Mouse (Mus musculus): ENCODE data around the gene Pim2. TPM values are rescaled to one million over a fixed set of nuclear protein-coding genes. Genes with fewer than 3 reads are reported as not detected.

Pim2 gene
- total RNA-seq (2023), result 2.2 and 4.1 TPM in 2 replicates

DNA sequence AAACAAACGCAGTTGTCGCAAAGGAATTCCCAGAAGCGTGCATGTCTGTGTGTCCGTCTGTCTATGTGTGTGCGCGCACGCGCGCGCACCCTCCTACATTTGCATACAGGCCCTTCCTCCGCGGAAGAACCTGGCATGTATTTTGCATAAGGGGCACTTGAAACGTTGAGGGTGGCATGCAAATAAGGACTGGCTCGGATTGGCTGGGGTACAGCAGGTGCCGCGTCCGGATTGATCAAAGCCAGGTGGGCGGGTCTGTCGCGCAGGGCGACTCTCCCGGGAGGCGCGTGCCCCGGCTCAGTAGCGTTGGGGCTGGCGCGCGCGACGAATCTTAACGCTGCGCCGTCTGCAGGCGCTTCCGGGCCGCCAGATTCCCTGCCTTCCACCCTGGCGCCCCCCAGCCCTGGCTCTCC lies at the start of gene Pim2:
Gene Pim2 (plus strand): TSS at position 256 of the 413 bp plus-strand sequence.

DNA sequence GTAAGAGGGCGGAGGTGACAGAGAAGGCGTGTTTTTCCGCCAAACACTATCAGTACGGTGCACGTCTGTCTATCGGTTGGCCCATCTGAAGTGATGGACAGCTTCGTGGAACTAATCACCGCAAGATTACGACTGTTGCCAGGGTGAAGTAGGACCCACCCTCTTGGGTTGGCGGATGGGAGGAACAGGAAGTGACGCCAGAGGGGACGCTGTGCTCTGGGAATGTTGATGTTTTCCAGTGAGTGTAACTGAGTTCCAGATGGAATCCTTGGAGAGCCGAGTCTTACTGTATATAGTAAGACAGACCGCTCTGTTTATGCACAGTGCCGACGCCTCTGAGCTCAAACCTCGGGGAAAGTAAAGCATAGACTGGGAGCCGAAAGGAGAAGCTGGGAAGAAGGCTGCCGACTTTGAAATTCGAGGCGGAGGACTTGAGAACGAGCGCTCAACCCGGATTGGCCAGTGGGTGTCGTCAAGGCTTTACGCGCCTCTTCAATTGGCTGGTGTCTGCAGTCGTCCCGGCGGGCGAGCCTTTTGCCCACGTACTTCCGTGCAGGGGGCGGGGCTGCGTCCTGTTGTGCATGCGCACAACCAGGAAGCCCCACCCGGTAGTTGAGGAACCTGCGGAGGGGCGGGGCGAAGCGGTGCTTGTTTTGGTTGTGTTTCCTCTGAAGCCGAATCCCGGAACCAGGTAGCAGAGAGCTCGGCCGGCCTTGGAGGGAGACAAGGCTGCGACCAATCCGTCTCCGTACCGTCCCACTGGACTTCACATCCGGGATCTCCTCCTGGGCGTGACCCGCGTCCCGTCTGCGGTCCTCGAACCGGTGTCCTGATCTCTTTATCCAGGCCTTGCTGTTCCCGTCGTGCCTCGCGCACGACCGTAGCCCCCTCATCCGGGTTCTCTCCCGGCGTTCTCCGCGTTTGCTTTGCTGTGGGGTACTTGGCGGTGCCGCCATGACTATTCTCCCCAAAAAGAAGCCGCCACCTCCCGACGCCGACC lies 36.6 kb upstream of the Pim2 start, which contains the start of gene Otud5:
Gene Otud5 (plus strand): TSS at position 202 of the 1,000 bp plus-strand sequence.

DNA sequence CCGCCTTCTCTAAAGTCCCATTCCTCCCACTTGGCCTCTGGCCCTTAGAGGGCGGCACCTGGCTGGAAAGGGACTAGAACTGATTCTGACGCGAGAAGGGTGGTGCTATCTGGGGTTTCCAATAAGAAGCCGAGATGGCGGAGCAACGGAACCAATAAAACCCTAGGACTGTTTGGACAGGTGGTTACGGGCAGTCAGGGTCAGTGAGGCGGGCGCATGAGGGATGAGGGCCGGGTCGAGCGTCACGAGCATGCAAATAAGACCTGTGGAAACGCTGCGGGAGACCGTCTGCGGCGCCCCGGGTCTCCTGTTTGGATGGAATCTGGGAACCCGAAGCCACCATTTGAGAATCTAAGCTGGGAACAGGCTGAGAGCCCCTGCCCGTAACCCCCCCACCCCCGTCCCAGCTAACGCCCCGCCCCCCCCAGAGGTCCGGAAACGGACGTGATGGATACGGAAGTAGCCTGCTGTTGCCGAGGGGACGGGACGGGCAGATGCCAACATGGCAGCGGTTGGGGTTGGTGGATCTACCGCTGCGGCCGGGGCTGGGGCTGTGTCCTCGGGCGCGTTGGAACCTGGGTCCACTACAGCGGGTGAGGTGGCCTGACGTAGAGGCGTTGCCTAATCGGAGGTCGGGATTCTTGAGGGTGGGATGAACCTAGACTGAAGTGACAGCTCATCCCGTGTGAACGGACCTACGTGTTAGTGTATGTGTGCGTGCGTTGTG lies 5.9 kb downstream of the Pim2 start, which contains the start of gene Slc35a2:
Gene Slc35a2 (plus strand): TSS at position 188 of the 727 bp plus-strand sequence.

DNA sequence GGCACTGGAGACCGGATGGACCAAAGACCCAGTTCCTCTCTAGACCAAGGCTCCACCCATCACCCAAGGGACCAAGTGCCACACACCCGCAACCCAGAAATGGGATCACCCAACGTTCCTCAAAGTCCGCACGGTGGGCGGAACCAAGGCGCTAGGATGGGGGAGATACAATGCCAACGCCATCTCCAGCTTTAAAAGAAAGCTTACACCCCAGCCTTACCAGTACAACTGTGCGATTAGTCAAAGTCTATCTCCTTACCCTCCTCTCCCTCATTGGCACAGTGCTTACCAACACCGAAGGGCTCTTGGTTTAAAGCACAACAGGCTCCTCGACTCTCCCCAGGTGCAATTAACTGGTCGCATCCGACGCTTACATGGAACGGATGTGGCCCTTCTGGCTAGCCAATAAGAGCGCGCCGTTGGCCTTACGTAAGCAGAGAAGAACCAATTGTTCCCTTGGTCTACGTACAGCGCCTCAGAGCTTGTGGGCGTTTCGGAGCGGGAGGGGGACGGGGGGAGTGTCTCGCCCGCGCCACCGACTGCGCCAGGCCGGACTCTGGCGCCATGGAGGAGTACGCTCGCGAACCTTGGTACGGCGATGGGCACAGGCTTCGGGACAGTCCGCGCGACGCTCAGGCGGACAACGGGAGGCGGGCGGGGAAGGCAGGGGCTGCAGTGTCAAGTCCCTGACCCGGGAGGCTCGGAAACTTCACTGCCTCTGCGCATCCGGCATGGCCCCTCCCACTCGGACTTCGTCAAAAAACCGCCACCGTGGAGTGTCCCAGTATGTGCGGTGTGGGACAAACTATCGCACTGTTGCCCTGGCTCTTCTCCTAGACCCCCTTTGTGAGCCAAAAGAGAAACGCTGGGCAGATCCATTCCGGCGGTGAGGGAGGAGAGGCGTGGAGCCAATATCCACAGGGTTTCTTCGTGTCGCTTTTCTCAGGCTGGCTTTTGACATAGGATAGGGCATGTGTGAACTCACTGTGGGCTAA lies 21.1 kb downstream of the Pim2 start, which contains the start of the genes Pqbp1 and Timm17b:
Gene Pqbp1 (minus strand): TSS at position 390 of the 995 bp plus-strand sequence.
Gene Timm17b (plus strand): TSS at position 478 of the 995 bp plus-strand sequence.

DNA sequence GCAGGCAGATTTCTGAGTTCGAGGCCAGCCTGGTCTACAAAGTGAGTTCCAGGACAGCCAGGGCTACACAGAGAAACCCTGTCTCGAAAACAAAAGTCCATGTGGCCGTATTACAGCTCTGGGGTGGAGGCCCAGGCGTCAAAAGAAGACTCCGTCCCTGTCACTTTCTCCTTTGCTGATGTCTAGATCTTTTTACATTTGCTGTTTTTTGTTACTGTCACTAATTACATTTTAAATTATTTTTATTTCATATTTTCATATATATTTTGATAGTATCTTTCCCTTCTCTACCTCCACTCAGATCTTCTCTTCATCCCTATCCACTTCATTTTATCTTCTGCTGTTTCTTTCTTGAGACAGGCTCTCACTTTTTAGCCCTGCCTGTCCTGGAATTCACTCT lies 29.7 kb downstream of the Pim2 start, which contains the start of gene Gm10491:
Gene Gm10491 (minus strand): TSS at position 101 of the 400 bp plus-strand sequence.

DNA sequence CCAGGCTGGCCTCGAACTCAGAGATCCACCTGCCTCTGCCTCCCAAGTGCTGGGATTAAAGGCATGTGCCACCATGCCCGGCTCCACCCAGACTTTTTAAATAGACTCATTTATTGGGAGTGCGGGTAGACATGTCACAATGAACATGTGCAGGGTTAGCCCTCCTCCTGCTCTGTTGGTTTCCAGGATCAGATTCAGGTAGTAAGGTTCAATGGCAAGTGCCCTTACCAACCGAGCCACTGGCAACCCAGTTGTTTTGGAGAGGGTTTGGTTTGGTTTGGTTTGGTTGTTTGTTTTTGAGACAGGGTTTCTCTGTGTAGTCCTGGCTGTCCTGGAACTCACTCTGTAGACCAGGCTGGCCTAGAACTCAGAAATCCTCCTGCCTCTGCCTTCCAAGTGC lies 31.2 kb downstream of the Pim2 start, which contains the start of gene Gm10490:
Gene Gm10490 (plus strand): TSS at position 301 of the 400 bp plus-strand sequence.

DNA sequence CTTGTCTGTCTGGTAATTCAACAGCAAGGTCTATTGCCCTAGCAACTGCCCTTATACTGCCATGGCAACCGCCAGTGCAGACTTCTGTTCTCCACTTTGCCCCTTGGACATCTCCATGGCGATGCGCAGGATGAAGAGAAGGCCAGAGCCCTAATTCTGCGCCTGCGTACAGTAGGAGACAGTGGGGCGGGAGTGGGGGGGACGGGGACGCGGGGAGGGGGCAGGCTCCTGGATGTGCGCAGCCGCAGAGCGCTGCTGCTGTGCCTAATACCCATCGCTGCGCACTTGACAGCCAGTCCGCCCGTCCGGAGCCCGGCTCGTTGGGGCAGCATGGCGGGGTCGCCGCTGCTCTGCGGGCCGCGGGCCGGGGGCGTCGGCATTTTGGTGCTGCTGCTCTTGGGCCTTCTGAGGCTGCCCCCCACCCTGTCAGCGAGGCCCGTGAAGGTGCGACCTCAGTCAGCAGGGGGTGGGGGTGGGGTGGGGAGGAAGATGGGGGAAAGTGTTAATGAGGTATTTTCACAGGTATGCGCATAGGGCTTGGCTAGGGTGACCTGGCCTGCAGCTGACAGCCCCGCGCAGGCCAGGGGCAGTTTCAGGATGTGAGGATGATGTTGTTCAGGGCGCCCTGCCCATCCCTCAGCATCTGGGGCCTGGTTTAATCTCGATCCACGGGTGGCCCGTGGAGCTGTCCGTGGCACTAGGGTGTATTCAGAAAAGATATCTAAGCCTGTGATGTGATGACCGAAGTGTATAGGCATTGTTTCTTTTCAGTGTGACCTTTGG lies 41.7 kb downstream of the Pim2 start, which contains the start of gene Pcsk1n:
Gene Pcsk1n (plus strand): TSS at position 222 of the 783 bp plus-strand sequence.

DNA sequence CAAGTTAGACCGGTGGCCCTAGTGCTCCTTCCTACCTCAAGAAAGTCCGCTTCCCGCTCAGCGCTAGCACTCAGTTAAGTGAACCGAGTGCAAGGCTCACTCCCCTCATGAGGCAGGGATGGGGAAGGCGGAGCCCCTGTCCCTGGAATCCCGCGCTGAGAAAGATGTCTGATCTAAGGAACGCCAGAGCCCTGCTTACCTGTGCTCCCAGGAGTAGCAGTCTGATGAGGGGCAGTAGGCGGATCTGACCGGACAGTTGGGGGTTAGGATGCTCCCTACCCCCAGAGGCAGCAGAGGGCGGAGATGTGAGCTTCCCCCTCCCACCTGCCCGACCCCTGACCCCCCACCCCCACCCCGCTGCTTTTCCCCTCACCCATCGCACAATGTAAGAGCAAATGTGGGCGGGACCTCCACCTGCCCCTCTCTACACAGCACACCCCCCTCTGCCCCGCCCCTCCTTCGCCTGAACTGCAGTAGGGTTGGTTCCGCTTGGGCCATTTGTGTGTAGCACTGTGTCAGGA lies 50.3 kb downstream of the Pim2 start, which contains the start of gene Eras:
Gene Eras (minus strand): TSS at position 338 of the 521 bp plus-strand sequence.

Other genes starting within 250 kb of the Pim2 start
- 2.7 and 3.8 TPM in 2 replicates for gene Syp, start 239.8 kb upstream of the Pim2 start, total RNA-seq (2023)
- 37.1 and 44.3 TPM in 2 replicates for gene Prickle3, start 221.0 kb upstream of the Pim2 start, total RNA-seq (2023)
- 518 and 532 TPM in 2 replicates for gene Plp2, start 206.9 kb upstream of the Pim2 start, total RNA-seq (2023)
- gene Magix, start 197.0 kb upstream of the Pim2 start, total RNA-seq (2023), result not detected in 2 replicates
- 45.4 and 58.6 TPM in 2 replicates for gene Gpkow, start 181.1 kb upstream of the Pim2 start, total RNA-seq (2023)
- 52.3 and 70.0 TPM in 2 replicates for gene Wdr45, start 163.9 kb upstream of the Pim2 start, total RNA-seq (2023)
- gene Gm45208, start 156.0 kb upstream of the Pim2 start, total RNA-seq (2023), result 1.8 and 1.9 TPM in 2 replicates
- 2.0 and 2.6 TPM in 2 replicates for gene Praf2, start 149.8 kb upstream of the Pim2 start, total RNA-seq (2023)
- not detected in 2 replicates for gene Ccdc120, start 127.4 kb upstream of the Pim2 start, total RNA-seq (2023)
- 85.6 and 90.4 TPM in 2 replicates for gene Tfe3, start 115.7 kb upstream of the Pim2 start, total RNA-seq (2023)
- 135 and 164 TPM in 2 replicates for gene Gripap1, start 88.5 kb upstream of the Pim2 start, total RNA-seq (2023)
- gene Kcnd1, start 56.0 kb upstream of the Pim2 start, total RNA-seq (2023), result 1.4 and 2.0 TPM in 2 replicates
- 129 and 151 TPM in 2 replicates for gene Otud5, start 36.9 kb upstream of the Pim2 start, total RNA-seq (2023)
- 25.5 and 28.1 TPM in 2 replicates for gene Slc35a2, start 5.8 kb downstream of the Pim2 start, total RNA-seq (2023)
- gene Pqbp1, start 21.0 kb downstream of the Pim2 start, total RNA-seq (2023), result 34.5 and 34.7 TPM in 2 replicates
- 44.3 and 45.8 TPM in 2 replicates for gene Timm17b, start 21.1 kb downstream of the Pim2 start, total RNA-seq (2023)
- gene Gm10491, start 29.6 kb downstream of the Pim2 start, total RNA-seq (2023), result not detected in 2 replicates
- not detected in 2 replicates for gene Gm10490, start 31.3 kb downstream of the Pim2 start, total RNA-seq (2023)
- gene Pcsk1n, start 41.6 kb downstream of the Pim2 start, total RNA-seq (2023), result not detected in 2 replicates
- gene Eras, start 50.3 kb downstream of the Pim2 start, total RNA-seq (2023), result not detected in 2 replicates
- gene Hdac6, start 69.6 kb downstream of the Pim2 start, total RNA-seq (2023), result 4.9 and 8.8 TPM in 2 replicates
- gene Gata1, start 99.8 kb downstream of the Pim2 start, total RNA-seq (2023), result 0.88 and 1.6 TPM in 2 replicates
- gene Glod5, start 140.2 kb downstream of the Pim2 start, total RNA-seq (2023), result not detected in 2 replicates
- 28.1 and 33.2 TPM in 2 replicates for gene Suv39h1, start 196.5 kb downstream of the Pim2 start, total RNA-seq (2023)
- 136 and 163 TPM in 2 replicates for gene Was, start 212.2 kb downstream of the Pim2 start, total RNA-seq (2023)